Mouse (Mus musculus) urinary bladder, postnatal 14 days (tissue): Measurements from ENCODE around the gene Wwox.
A peak's percentile ranks its signal among the peaks of the same experiment; 100 is the strongest.

Experiments used
- DNase-seq: peaks from one replicate; pipeline ENCODE4 v3.0.0; 2021; ENCODE audit warnings: low spot score

Wwox gene

GRCm38 (mm10) chr8:115237596-115237995, 798.1 kb downstream of the Wwox start:
- DNase-seq: no peak

GRCm38 (mm10) chr8:115243465-115244027, 804.1 kb downstream of the Wwox start:
- no peak for DNase-seq

- peak; percentile 22 for DNase-seq
Measured at GRCm38 (mm10) chr8:115249688-115250366, 810.4 kb downstream of the Wwox start.

- DNase-seq: no peak
Measured at GRCm38 (mm10) chr8:115255550-115255949, 816.1 kb downstream of the Wwox start.

GRCm38 (mm10) chr8:115257417-115257816, 818.0 kb downstream of the Wwox start:
- DNase-seq: no peak

GRCm38 (mm10) chr8:115259806-115260205, 820.4 kb downstream of the Wwox start:
- DNase-seq: no peak

- DNase-seq: no peak
Measured at GRCm38 (mm10) chr8:115267196-115267595, 827.7 kb downstream of the Wwox start.

- no peak for DNase-seq
Measured at GRCm38 (mm10) chr8:115269601-115270000, 830.1 kb downstream of the Wwox start.

- DNase-seq: no peak
Measured at GRCm38 (mm10) chr8:115273976-115274375, 834.5 kb downstream of the Wwox start.

- DNase-seq: no peak
Measured at GRCm38 (mm10) chr8:115276281-115276680, 836.8 kb downstream of the Wwox start.

- DNase-seq: no peak
Measured at GRCm38 (mm10) chr8:115278291-115278690, 838.8 kb downstream of the Wwox start.

- DNase-seq: no peak
Measured at GRCm38 (mm10) chr8:115290224-115290623, 850.8 kb downstream of the Wwox start.

- DNase-seq: no peak
Measured at GRCm38 (mm10) chr8:115296760-115297159, 857.3 kb downstream of the Wwox start.

- DNase-seq: no peak
Measured at GRCm38 (mm10) chr8:115302484-115302883, 863.0 kb downstream of the Wwox start.

GRCm38 (mm10) chr8:115307412-115307811, 868.0 kb downstream of the Wwox start:
- no peak for DNase-seq

GRCm38 (mm10) chr8:115311003-115311402, 871.5 kb downstream of the Wwox start:
- DNase-seq: no peak

GRCm38 (mm10) chr8:115312371-115312770, 872.9 kb downstream of the Wwox start:
- no peak for DNase-seq

GRCm38 (mm10) chr8:115322501-115322900, 883.0 kb downstream of the Wwox start:
- DNase-seq: no peak

- no peak for DNase-seq
Measured at GRCm38 (mm10) chr8:115330671-115331070, 891.2 kb downstream of the Wwox start.

- DNase-seq: no peak
Measured at GRCm38 (mm10) chr8:115333972-115334371, 894.5 kb downstream of the Wwox start.

GRCm38 (mm10) chr8:115336361-115336760, 896.9 kb downstream of the Wwox start:
- no peak for DNase-seq

- DNase-seq: no peak
Measured at GRCm38 (mm10) chr8:115348704-115349103, 909.2 kb downstream of the Wwox start.

- no peak for DNase-seq
Measured at GRCm38 (mm10) chr8:115350707-115351106, 911.3 kb downstream of the Wwox start.
